Mouse (Mus musculus) liver, adult 2 months (tissue): ENCODE data around the gene Yif1a. TPM values are rescaled to one million over a fixed set of nuclear protein-coding genes. Genes with fewer than 3 reads are reported as not detected.

Source experiments
- DNase-seq: peaks from one replicate; pipeline ENCODE4 v3.0.0-alpha.2; 2011; ENCODE audit warnings: low read depth, low spot score; ENCODE audit errors: extremely low read depth
- H3K27ac ChIP-seq: fragments of 200-500 bp; replicated peaks from 2 replicates; pipeline ENCODE4 v1.5.1; 2012; ENCODE audit warnings: low read depth, mild to moderate bottlenecking, control low read depth, inconsistent platforms, low read length; ENCODE audit not compliant: insufficient read depth
- H3K27me3 ChIP-seq: fragments of 200-500 bp; 2 replicates; pipeline ENCODE4 v1.6.1; 2012; ENCODE audit warnings: mild to moderate bottlenecking, moderate library complexity, low read length, inconsistent platforms; ENCODE audit not compliant: control insufficient read depth, insufficient read depth
- H3K36me3 ChIP-seq: fragments of 200-500 bp; 2 replicates; pipeline ENCODE4 v1.6.1; 2012; ENCODE audit warnings: low read length, inconsistent platforms; ENCODE audit not compliant: control insufficient read depth, insufficient read depth
- H3K4me1 ChIP-seq: fragments of 200-500 bp; 2 replicates; pipeline ENCODE4 v1.6.1; 2011; ENCODE audit warnings: low read length; ENCODE audit not compliant: control insufficient read depth, insufficient read depth
- H3K4me3 ChIP-seq: fragments of 200-500 bp; 2 replicates; pipeline ENCODE4 v1.5.1; 2011; ENCODE audit warnings: low read depth, mild to moderate bottlenecking, control low read depth, low read length, moderate library complexity; ENCODE audit not compliant: insufficient read depth
- H3K79me2 ChIP-seq: fragments of 200-500 bp; 2 replicates; pipeline ENCODE4 v1.6.1; 2012; ENCODE audit warnings: inconsistent platforms, mild to moderate bottlenecking, low read length, moderate library complexity; ENCODE audit not compliant: control insufficient read depth, insufficient read depth
- H3K9ac ChIP-seq: fragments of 200-500 bp; 2 replicates; pipeline ENCODE4 v1.6.1; 2012; ENCODE audit warnings: low read depth, mild to moderate bottlenecking, control low read depth, inconsistent platforms, low read length
- CTCF ChIP-seq: fragments of 200-500 bp; IDR thresholded peaks from 2 replicates; pipeline ENCODE4 v1.5.1; 2011; ENCODE audit warnings: low read depth, low read length, control low read depth
- POLR2A ChIP-seq: fragments of 200-500 bp; IDR thresholded peaks from 2 replicates; pipeline ENCODE4 v1.6.1; 2011; ENCODE audit warnings: low read length, control low read depth; ENCODE audit not compliant: insufficient read depth; ENCODE audit errors: extremely low read depth
- WGBS: fragments of 180-500 bp; shearing (Covaris S2); methylation state at CpG from one replicate; pipeline ENCODE4 v1.1.7; 2018; 5-methylcytosine and 5-hydroxymethylcytosine counted together
- polyA plus RNA-seq: library from polyadenylated mRNA; depleted of rRNA; stranded (reverse); fragments of >200 nt; gene quantifications from 2 replicates; pipeline ENCODE4 v1.2.3, GENCODE M21; 2012
- total RNA-seq: library from RNA; depleted of rRNA; stranded (reverse); fragments of >200 nt; gene quantifications from 2 replicates; pipeline ENCODE4 v1.2.3, GENCODE M21; 2014

Yif1a gene
- total and polyA plus RNA-seq, 2 experiments, result 79.3 to 188 TPM

DNA sequence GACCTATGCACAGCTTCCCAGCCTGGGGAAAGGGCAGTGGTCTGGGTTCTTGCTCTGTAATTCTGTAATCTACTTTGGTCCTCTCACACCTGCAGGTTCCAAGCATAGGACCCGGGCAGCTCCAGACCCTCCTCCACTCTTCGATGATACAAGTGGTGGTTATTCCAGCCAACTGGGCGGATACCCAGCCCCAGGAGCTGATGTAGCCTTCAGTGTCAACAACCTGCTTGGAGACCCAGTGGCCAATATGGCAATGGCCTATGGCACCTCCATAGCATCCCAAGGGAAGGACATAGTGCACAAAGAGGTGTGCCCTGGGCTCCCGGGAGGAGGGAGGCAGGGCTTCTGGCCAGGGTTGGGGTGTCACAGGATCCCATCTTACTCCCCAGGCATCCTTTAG, 986 bp downstream of the Yif1a start:
- H3K9ac ChIP-seq, result peak overlapping the region; percentile 10; the same call in 1 of the 2 replicates
- peak overlapping the region; percentile 78; the same call in 1 of the 2 replicates for H3K4me3 ChIP-seq
- TF ChIP-seq POLR2A, result no peak
- TF ChIP-seq CTCF, result no peak
- H3K27ac ChIP-seq, result no peak overlapping the region
- peaks cover 11% of the 10 kb centered on the region for H3K4me1 ChIP-seq
- peaks cover 4% of the 10 kb centered on the region; the same call in 1 of the 2 replicates for H3K27me3 ChIP-seq
- H3K79me2 ChIP-seq, result no peaks in the 10 kb centered on the region
- 91% methylated on average over 4 of the region's 4 CpGs for WGBS
- no peaks in the 10 kb centered on the region for H3K36me3 ChIP-seq
- no peak for DNase-seq

DNA sequence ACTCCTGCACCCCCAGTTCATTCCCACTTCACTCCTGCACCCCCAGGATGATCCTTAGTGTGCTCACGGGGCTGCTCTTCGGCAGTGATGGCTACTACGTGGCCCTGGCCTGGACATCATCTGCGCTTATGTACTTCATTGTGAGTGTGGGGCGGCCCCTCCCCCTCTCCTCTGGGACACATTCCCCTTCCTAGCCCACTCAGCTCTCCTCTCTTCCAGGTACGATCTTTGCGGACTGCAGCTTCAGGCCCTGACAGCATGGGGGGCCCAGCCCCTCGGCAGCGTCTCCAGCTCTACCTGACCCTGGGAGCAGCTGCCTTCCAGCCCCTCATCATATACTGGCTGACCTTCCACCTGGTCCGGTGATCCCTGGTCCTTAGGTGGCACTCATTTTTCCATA, 3.7 kb downstream of the Yif1a start:
- H3K4me1 ChIP-seq, result peaks cover 8% of the 10 kb centered on the region
- H3K27ac ChIP-seq, result no peak overlapping the region
- H3K4me3 ChIP-seq, result no peak overlapping the region
- TF ChIP-seq POLR2A (no peak), CTCF (no peak)
- no peak overlapping the region for H3K9ac ChIP-seq
- WGBS, result 92% methylated on average over 10 of the region's 10 CpGs
- no peaks in the 10 kb centered on the region for H3K36me3 ChIP-seq
- DNase-seq, result no peak
- H3K27me3 ChIP-seq, result no peaks in the 10 kb centered on the region
- no peaks in the 10 kb centered on the region for H3K79me2 ChIP-seq

DNA sequence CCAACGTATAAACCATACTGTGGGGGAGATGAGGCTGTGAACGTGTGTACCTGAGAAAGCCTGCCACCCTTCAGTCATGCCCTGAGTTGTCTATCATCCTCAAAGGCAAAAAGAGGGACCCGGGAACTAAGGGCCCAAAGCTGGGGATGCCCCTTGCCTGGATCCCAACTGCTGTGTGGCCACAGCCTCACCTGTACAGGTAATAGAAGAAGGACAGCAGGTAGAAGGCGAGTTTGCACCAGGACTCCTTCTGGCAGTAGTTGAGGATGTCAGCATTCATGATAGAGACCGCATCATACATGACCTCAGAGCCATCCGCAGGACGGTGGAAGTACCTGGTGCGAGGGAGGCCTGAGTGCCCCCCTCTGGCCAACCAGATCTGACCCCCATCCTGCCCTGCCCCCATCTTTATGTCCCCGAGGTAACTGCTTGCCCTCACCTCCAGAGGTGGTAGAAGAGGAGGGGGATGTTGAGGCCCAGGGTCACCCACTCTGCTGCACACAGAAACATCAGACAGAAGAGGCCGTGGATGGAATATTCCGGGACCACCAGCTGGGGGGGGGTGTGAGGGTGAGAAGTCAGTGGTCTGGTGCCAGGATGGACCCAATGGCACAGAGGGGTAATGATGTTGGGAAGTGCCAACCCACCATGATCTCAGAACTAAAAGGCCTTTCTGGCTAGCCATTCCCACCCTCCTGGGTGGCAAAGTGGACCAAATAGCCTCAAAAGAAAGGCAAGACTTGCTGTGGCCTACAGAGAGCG, 5.3 kb downstream of the Yif1a start:
- Histone ChIP-seq H3K4me1 (peaks cover 6% of the 10 kb centered on the region; the same call in 1 of the 2 replicates), H3K9ac (no peak overlapping the region), H3K36me3 (no peaks in the 10 kb centered on the region), H3K27me3 (no peaks in the 10 kb centered on the region), H3K4me3 (no peak overlapping the region), H3K27ac (no peak overlapping the region), H3K79me2 (no peaks in the 10 kb centered on the region)
- TF ChIP-seq POLR2A (no peak), CTCF (no peak)
- 78% methylated on average over 12 of the region's 12 CpGs for WGBS
- no peak for DNase-seq

DNA sequence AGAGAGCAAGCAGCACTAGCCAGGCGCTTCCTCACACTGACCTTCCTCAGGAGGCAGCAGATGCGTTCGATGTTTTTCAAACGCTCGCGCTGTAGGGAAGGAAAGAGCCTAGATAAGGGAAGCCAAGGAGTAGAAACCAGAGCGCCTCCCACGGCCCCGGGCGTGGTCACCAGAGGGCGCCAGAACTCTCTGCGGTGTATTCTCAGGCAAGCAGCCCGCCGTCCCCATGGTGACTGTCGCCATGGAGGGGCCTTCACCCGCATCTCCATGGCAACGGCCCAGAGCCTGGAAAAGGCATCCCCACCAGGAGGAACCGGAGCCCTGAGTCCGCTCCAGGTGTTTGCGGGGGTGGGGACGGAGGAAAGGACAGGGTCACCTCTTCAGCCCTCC, 5.9 kb downstream of the Yif1a start:
- Histone ChIP-seq H3K27ac (no peak overlapping the region), H3K4me3 (no peak overlapping the region), H3K9ac (no peak overlapping the region), H3K36me3 (no peaks in the 10 kb centered on the region), H3K4me1 (peaks cover 2% of the 10 kb centered on the region; the same call in 1 of the 2 replicates), H3K27me3 (no peaks in the 10 kb centered on the region), H3K79me2 (no peaks in the 10 kb centered on the region)
- DNase-seq, result peak; percentile 44
- TF ChIP-seq CTCF (peak; percentile 86), POLR2A (no peak)
- 1% methylated on average over 21 of the region's 21 CpGs for WGBS

DNA sequence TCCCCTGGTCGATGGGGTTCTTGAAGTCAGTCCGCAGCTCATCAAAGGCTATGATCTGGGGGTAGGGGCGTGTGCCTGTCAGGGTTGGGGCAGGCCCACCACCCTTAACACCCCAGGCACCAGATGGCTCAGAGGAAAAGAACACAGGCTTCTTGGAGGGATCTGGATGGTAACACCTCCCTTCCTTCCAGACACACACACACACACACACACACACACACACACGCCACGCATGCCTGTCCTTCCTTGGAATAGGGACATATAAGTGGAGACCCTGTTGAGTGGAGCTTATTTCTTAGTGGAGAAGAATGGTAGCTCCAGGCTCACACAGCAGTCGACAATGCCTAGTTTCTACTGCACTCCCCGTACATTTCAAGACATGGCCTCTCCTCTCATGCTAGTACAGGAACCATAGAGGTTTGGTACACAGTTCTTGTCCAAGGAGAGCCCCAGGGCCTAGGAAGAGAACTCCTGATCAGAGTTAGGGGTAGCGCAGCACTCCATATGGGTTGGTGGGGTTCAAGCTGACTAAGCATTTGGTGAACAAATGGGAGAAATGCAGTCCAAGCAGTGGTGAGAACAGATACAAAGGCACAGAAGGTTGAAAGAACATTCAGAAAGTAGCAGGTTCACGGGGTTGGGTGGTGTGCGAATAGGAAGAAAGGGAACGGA, 6.5 kb downstream of the Yif1a start:
- Histone ChIP-seq H3K4me1 (peaks cover 1% of the 10 kb centered on the region; the same call in 1 of the 2 replicates), H3K79me2 (no peaks in the 10 kb centered on the region), H3K27me3 (no peaks in the 10 kb centered on the region), H3K4me3 (no peak overlapping the region), H3K27ac (no peak overlapping the region), H3K36me3 (no peaks in the 10 kb centered on the region), H3K9ac (no peak overlapping the region)
- TF ChIP-seq POLR2A (no peak), CTCF (no peak)
- DNase-seq, result no peak
- 43% methylated on average over 11 of the region's 11 CpGs for WGBS
